Mouse (Mus musculus) cortical plate, adult 2 months (tissue): Measurements from ENCODE around the gene Tbc1d5.

ENCODE experiments used
- CTCF ChIP-seq: fragments of 200-500 bp; IDR thresholded peaks from 2 replicates; pipeline ENCODE4 v1.5.1; 2011; ENCODE audit warnings: mild to moderate bottlenecking, control low read depth, low read length; ENCODE audit not compliant: insufficient read depth; ENCODE audit errors: extremely low read depth
- POLR2A ChIP-seq: fragments of 200-500 bp; IDR thresholded peaks from 2 replicates; pipeline ENCODE4 v1.6.1; 2011; ENCODE audit warnings: mild to moderate bottlenecking, low read length, control low read depth; ENCODE audit not compliant: insufficient read depth; ENCODE audit errors: extremely low read depth

DNA sequence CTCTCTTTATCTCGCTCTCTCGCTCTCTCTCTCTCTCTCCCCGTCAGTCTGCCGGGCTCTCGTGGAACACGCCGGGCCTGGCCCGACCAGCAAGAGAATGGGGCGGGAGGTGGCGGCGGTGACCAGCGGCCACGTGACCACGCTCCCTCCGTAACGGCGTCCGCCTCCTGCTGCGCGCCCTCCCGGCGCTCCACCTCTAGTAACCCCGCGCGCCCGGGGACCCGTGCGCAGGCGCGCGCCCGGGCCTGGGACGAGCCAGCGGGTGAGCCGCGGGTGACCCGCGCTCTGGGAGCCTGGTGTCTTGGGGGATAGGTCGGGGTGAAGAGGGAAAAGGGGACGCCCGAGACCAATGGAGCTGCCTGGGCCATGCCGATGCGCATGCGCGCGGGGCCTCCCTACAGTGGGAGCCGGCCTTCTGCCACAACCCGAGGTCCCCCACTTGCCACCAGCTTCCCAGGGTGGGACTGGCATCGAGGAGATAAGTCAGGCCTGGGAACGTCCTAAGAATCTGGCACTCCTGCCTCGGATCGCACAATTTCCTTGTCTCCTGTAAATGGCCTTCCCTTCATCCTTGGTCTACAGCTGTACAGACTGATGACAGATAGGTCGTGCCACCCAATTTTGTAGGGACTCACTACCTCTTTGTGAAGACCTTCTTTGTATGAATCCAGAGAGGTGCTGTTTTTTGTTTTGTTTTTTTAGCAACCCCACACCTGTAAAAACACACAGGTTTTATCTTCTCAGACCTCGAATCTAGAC, at the start of gene Tbc1d5:
- TF ChIP-seq CTCF (no peak), POLR2A (peak; percentile 79)
